Mouse (Mus musculus) liver, embryonic 14.5 days (tissue): Measurements from ENCODE around the gene Sbno1. TPM values are rescaled to one million over a fixed set of nuclear protein-coding genes. Genes with fewer than 3 reads are reported as not detected.

Experiments used
- ATAC-seq: fragments of 200-750 bp; cut with Nextera tagmentation; 2 replicates; pipeline ENCODE4 v1.8.0; 2017; ENCODE audit warnings: moderate number of reproducible peaks, mild to moderate bottlenecking, moderate library complexity; ENCODE audit not compliant: insufficient read depth
- DNase-seq, 3 experiments: peaks; one replicate each; pipeline ENCODE4 v3.0.0-alpha.2; 2012 to 2013; ENCODE audit warnings: low read depth in 3 of 3, low spot score in 3 of 3
- H3K27ac ChIP-seq: fragments of 300-500 bp; sonication (generic); 2 replicates; pipeline ENCODE4 v1.5.1; 2014; ENCODE audit warnings: moderate library complexity, mild to moderate bottlenecking, control low read depth, inconsistent platforms
- H3K27me3 ChIP-seq: fragments of 300-500 bp; sonication (generic); 2 replicates; pipeline ENCODE4 v1.6.1; 2014; ENCODE audit warnings: mild to moderate bottlenecking, low read length, moderate library complexity; ENCODE audit not compliant: control insufficient read depth, insufficient read depth
- H3K36me3 ChIP-seq: fragments of 300-500 bp; sonication (generic); replicated peaks from 2 replicates; pipeline ENCODE4 v1.6.1; 2014; ENCODE audit warnings: low read depth; ENCODE audit not compliant: control insufficient read depth, insufficient read depth
- H3K4me1 ChIP-seq, 2 experiments: fragments of 200-500 bp in 1 of 2; fragments of 300-500 bp in 1 of 2; sonication (generic) in 1 of 2; replicated peaks; 2 replicates each; pipeline ENCODE4 v1.6.1; 2012 to 2014; ENCODE audit warnings: antibody characterized with exemption in 1 of 2, inconsistent platforms in 1 of 2, low read length in 1 of 2; ENCODE audit not compliant: control insufficient read depth in 2 of 2, insufficient read depth in 2 of 2
- H3K4me2 ChIP-seq: fragments of 300-500 bp; sonication (generic); 2 replicates; pipeline ENCODE4 v1.6.1; 2014; ENCODE audit warnings: low read depth, mild to moderate bottlenecking, control low read depth, moderate library complexity
- H3K4me3 ChIP-seq, 2 experiments: fragments of 200-500 bp in 1 of 2; fragments of 300-500 bp in 1 of 2; sonication (generic) in 1 of 2; 2 replicates each; pipeline ENCODE4 v1.5.1; 2012 to 2014; ENCODE audit warnings: low read depth in 2 of 2, low read length in 2 of 2, mild to moderate bottlenecking in 2 of 2, control low read depth in 1 of 2, inconsistent platforms in 1 of 2, moderate library complexity in 1 of 2; ENCODE audit not compliant: insufficient read depth in 1 of 2
- H3K9ac ChIP-seq: fragments of 300-500 bp; sonication (generic); replicated peaks from 2 replicates; pipeline ENCODE4 v1.6.1; 2014; ENCODE audit warnings: mild to moderate bottlenecking, control low read depth, moderate library complexity
- H3K9me3 ChIP-seq: fragments of 300-500 bp; sonication (generic); 2 replicates; pipeline ENCODE4 v1.6.1; 2016; ENCODE audit warnings: low read length, mixed read lengths; ENCODE audit not compliant: control insufficient read depth
- CTCF ChIP-seq: IDR thresholded peaks from 2 replicates; pipeline ENCODE4 v1.5.1; 2016; ENCODE audit warnings: antibody characterized with exemption, low read depth, control low read depth
- EP300 ChIP-seq: IDR thresholded peaks from 2 replicates; pipeline ENCODE4 v1.6.1; 2016; ENCODE audit warnings: antibody characterized with exemption, low read depth
- WGBS: fragments of 180-500 bp; shearing (Covaris S2); extraction: QIAGEN DNeasy Blood & Tissue Kit; methylation state at CpG from one replicate; pipeline ENCODE4 v1.1.7; 2014; ENCODE audit not compliant: insufficient replicate concordance; 5-methylcytosine and 5-hydroxymethylcytosine counted together
- polyA plus RNA-seq, 2 experiments: library from polyadenylated mRNA; depleted of rRNA in 1 of 2; stranded (reverse) in 1 of 2; unstranded in 1 of 2; fragments of >200 nt; fragmentation: Nextera tagmentation in 1 of 2; extraction: Ambion mirVana in 1 of 2; gene quantifications; 2 replicates each; pipeline versions ENCODE4 v1.2.1 to v1.2.3; 2012 to 2014

Gene Sbno1
- polyA plus RNA-seq, 2 experiments = 12.6 to 35.1 TPM

DNA sequence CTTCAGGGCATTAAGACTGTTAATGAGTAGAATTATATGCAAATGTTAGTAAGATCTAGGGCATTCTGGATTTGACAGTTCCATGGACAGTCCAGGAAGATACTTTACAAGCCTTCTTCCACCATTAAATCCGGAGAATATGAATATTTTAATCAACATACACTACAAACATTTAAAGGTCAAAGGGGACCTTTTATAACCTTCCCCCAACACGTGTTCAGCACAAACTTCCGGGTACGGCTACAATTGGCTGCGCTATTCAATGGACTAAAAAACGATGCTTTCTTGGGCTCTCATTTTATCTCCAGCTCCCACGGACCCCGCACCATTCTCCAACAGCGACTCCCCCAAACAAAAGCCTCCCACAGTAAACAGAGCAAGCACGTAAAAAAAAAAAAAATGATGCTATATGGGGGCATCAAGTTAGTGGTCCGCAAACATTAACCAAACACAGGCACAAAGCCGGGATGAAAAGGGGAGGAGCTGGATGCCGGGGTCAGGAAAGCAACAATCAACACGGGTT lies 1.5 kb downstream of the Sbno1 start:
- H3K4me2 ChIP-seq = peak overlapping the region; percentile 95
- H3K36me3 ChIP-seq = no peaks in the 10 kb centered on the region; the same call in 1 of the 2 replicates
- H3K4me1 ChIP-seq = peaks cover 19 to 24% of the 10 kb centered on the region in 2 experiments
- peak overlapping the region; percentile 98 for H3K9ac ChIP-seq
- peak overlapping the region; percentile 87 to 97 for H3K4me3 ChIP-seq
- ATAC-seq (no peak), DNase-seq (no peak)
- peak overlapping the region; percentile 89 for H3K27ac ChIP-seq
- WGBS = under 1% methylated on average over 14 of the region's 14 CpGs
- no peak for TF ChIP-seq CTCF
- TF ChIP-seq EP300 = no peak
- no peaks in the 10 kb centered on the region for H3K9me3 ChIP-seq
- no peaks in the 10 kb centered on the region for H3K27me3 ChIP-seq

DNA sequence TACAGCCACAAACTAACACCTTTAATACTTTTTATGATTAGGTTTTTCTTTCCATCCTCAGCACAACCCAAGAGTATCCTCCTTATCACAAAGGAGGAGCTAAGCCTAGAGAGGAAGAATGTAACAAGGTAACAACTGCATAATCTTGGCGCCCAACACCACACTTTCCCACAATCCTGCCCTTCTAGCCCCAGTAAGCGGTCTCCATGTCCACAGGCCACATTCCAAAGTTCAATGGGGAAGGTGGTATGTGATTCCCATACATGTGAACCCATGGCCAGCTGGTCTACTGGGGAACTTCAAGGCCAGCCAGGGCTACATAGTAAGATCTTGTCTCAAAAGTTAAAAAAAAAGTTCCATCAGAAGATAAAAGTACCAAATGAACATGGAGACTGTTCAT lies 4.0 kb downstream of the Sbno1 start:
- Histone ChIP-seq H3K27ac (no peak overlapping the region), H3K4me1 (peaks cover 28 to 33% of the 10 kb centered on the region in 2 experiments), H3K9me3 (no peaks in the 10 kb centered on the region), H3K36me3 (no peaks in the 10 kb centered on the region; the same call in 1 of the 2 replicates), H3K9ac (no peak overlapping the region), H3K4me2 (no peak overlapping the region), H3K4me3 (no peak overlapping the region), H3K27me3 (no peaks in the 10 kb centered on the region)
- ATAC-seq (no peak), DNase-seq (no peak)
- WGBS = 74% methylated on average over 2 of the region's 2 CpGs
- TF ChIP-seq EP300 (no peak), CTCF (no peak)

DNA sequence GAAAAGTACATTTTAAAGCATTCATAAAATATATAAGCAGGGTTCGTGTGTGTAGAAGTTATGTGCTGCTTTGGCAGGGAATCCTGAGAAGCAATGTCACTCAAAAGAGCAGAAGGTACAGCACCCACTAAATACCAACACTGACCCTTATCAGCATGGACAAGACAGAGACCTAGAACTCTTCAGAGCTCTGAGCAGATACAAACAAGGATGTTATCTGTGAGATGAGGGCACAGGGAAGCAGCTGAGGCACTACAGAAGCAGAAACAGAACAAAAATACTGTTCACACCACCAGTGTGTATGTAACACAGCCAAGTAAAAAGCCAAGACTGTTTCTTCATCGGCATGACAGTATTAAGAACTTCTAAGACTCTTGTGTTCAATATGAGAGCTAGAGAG lies 6.9 kb downstream of the Sbno1 start:
- Histone ChIP-seq H3K9ac (peak overlapping the region; percentile 33; the same call in 1 of the 2 replicates), H3K9me3 (no peaks in the 10 kb centered on the region), H3K36me3 (no peaks in the 10 kb centered on the region; the same call in 1 of the 2 replicates), H3K27me3 (no peaks in the 10 kb centered on the region), H3K27ac (peak overlapping the region; percentile 77), H3K4me2 (peak overlapping the region; percentile 56), H3K4me1 (peaks cover 22 to 27% of the 10 kb centered on the region in 2 experiments), H3K4me3 (no peak overlapping the region)
- TF ChIP-seq CTCF = no peak
- TF ChIP-seq EP300 = peak; percentile 56
- 33% methylated on average over 2 of the region's 2 CpGs for WGBS
- DNase-seq = peak in 2 of 3 experiments; percentile 37 to 55
- peak; percentile 91 for ATAC-seq

DNA sequence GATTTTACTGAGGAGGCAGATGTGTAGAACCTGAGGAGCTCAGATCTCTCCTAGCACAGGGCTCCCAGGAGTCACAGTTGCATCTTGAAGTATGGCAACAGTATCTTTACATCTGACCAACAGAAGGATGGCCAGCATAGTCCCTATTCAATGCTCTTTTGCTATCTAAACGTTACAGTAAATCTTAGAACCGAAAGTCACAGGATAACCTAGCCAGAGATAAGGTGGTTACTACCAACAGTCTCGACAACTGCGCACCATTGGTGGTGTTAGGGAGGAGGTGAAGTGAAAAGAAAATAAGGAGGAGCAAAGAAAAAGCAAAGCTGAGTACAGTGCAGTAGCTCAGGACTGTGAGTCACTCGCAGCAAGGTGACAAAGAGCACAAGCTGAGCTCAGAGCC lies 13.6 kb downstream of the Sbno1 start:
- no peak overlapping the region for H3K4me3 ChIP-seq
- H3K27ac ChIP-seq = no peak overlapping the region
- H3K4me2 ChIP-seq = no peak overlapping the region
- H3K9me3 ChIP-seq = no peaks in the 10 kb centered on the region
- WGBS = 31% methylated on average over 5 of the region's 5 CpGs
- peak; percentile 52 for ATAC-seq
- H3K36me3 ChIP-seq = peaks cover 36% of the 10 kb centered on the region
- H3K4me1 ChIP-seq = no peaks in the 10 kb centered on the region
- no peak overlapping the region for H3K9ac ChIP-seq
- TF ChIP-seq EP300 (no peak), CTCF (no peak)
- no peaks in the 10 kb centered on the region for H3K27me3 ChIP-seq
- no peak for DNase-seq

DNA sequence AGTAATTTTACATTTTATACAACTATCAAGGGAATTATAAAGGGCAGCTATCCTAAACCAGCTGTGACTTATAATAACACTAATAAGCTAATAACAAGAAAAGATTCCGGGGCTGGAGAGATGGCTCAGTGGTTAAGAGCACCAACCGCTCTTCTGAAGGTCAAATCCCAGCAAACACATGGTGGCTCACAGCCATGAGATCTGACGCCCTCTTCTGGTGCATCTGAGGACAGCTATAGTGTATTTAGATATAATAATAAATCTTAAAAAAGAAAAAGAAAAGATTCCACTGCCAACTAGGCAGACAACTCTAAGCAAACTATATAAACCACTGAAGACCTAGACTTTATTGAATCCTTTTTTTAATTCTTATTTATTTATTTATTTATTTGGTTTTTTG lies 15.0 kb downstream of the Sbno1 start:
- H3K36me3 ChIP-seq = peaks cover 46% of the 10 kb centered on the region
- no peak for DNase-seq

More for the DNA sequence above, 15.0 kb downstream of the Sbno1 start:
- WGBS = 68% methylated on average over 3 of the region's 3 CpGs
- Histone ChIP-seq H3K9me3 (no peaks in the 10 kb centered on the region), H3K27ac (no peak overlapping the region), H3K4me1 (no peaks in the 10 kb centered on the region), H3K4me3 (no peak overlapping the region), H3K27me3 (no peaks in the 10 kb centered on the region), H3K4me2 (no peak overlapping the region), H3K9ac (no peak overlapping the region)
- ATAC-seq = no peak
- TF ChIP-seq EP300 = no peak
- peak; percentile 48 for TF ChIP-seq CTCF
